Mouse (Mus musculus) lung, postnatal 0 days (tissue): ENCODE results near the gene Ttc13.

ENCODE experiments used
- CTCF ChIP-seq: IDR thresholded peaks from 2 replicates; pipeline ENCODE4 v1.5.1; 2016; ENCODE audit warnings: antibody characterized with exemption, mild to moderate bottlenecking
- EP300 ChIP-seq: IDR thresholded peaks from 2 replicates; pipeline ENCODE4 v1.6.1; 2016; ENCODE audit warnings: antibody characterized with exemption, mild to moderate bottlenecking, control low read depth

GRCm38 (mm10) chr8:124635247-124635502, 86.6 kb downstream of the Ttc13 start:
- TF ChIP-seq CTCF (no peak), EP300 (no peak)
